Mouse (Mus musculus): Measurements from ENCODE around the gene Junb.

The Junb gene

GRCm38 (mm10) chr8:84978248-84978940 lies at the start of gene Junb:
Junb (minus strand) TSS chr8:84978718.
- DNase-seq (ENCODE audit: low read depth, low spot score), result no peak

- no peak for DNase-seq (ENCODE audit: low read depth, low spot score)
These were observed 49.4 kb upstream of the Junb start for GRCm38 (mm10) chr8:85027922-85028321.

- peak; percentile 32 for DNase-seq (ENCODE audit: low read depth, low spot score)
These were observed 49.0 kb upstream of the Junb start for GRCm38 (mm10) chr8:85027516-85027855.

- DNase-seq (ENCODE audit: low read depth, low spot score), result peak; percentile 99
These were observed 48.4 kb upstream of the Junb start, which contains the start of gene Trir for GRCm38 (mm10) chr8:85026670-85027515. Trir (plus strand) TSS chr8:85026823.

GRCm38 (mm10) chr8:85025098-85025932 lies 46.8 kb upstream of the Junb start, which contains the start of gene Asna1:
Asna1 (minus strand) TSS chr8:85025281.
- DNase-seq (ENCODE audit: low read depth, low spot score), result peak; percentile 87

GRCm38 (mm10) chr8:85023846-85024245 lies 45.3 kb upstream of the Junb start:
- no peak for DNase-seq (ENCODE audit: low read depth, low spot score)

GRCm38 (mm10) chr8:85021514-85022055 lies 43.1 kb upstream of the Junb start:
- no peak for DNase-seq (ENCODE audit: low read depth, low spot score)

- no peak for DNase-seq (ENCODE audit: low read depth, low spot score)
These were observed 38.7 kb upstream of the Junb start for GRCm38 (mm10) chr8:85017209-85017608.

- no peak for DNase-seq (ENCODE audit: low read depth, low spot score)
These were observed 38.2 kb upstream of the Junb start for GRCm38 (mm10) chr8:85016724-85017123.

GRCm38 (mm10) chr8:85014431-85014830 lies 35.9 kb upstream of the Junb start, which contains the start of gene Best2:
Best2 (minus strand) TSS chr8:85014531.
- DNase-seq (ENCODE audit: low read depth, low spot score), result no peak

- DNase-seq (ENCODE audit: low read depth, low spot score), result no peak
These were observed 34.8 kb upstream of the Junb start for GRCm38 (mm10) chr8:85013230-85013840.

- no peak for DNase-seq (ENCODE audit: low read depth, low spot score)
These were observed 32.7 kb upstream of the Junb start for GRCm38 (mm10) chr8:85011242-85011641.

- DNase-seq (ENCODE audit: low read depth, low spot score), result no peak
These were observed 29.2 kb upstream of the Junb start for GRCm38 (mm10) chr8:85007686-85008085.

- DNase-seq (ENCODE audit: low read depth, low spot score), result peak; percentile 65
These were observed 19.3 kb upstream of the Junb start for GRCm38 (mm10) chr8:84997649-84998295.

- DNase-seq (ENCODE audit: low read depth, low spot score), result no peak
These were observed 18.5 kb upstream of the Junb start for GRCm38 (mm10) chr8:84996978-84997377.

GRCm38 (mm10) chr8:84995680-84996079 lies 17.2 kb upstream of the Junb start:
- no peak for DNase-seq (ENCODE audit: low read depth, low spot score)

GRCm38 (mm10) chr8:84994375-84994774 lies 15.9 kb upstream of the Junb start:
- DNase-seq (ENCODE audit: low read depth, low spot score), result no peak

- no peak for DNase-seq (ENCODE audit: low read depth, low spot score)
These were observed 12.3 kb upstream of the Junb start for GRCm38 (mm10) chr8:84990836-84991235.

- peak; percentile 99 for DNase-seq (ENCODE audit: low read depth, low spot score)
These were observed 11.8 kb upstream of the Junb start, which contains the start of gene Hook2 for GRCm38 (mm10) chr8:84990349-84990748. Hook2 (plus strand) TSS chr8:84990603.

GRCm38 (mm10) chr8:84989810-84990209 lies 11.3 kb upstream of the Junb start:
- DNase-seq (ENCODE audit: low read depth, low spot score), result peak; percentile 94
